Comparison of ENCODE assay signal across 8 mouse cellular contexts in the genomic region with DNA sequence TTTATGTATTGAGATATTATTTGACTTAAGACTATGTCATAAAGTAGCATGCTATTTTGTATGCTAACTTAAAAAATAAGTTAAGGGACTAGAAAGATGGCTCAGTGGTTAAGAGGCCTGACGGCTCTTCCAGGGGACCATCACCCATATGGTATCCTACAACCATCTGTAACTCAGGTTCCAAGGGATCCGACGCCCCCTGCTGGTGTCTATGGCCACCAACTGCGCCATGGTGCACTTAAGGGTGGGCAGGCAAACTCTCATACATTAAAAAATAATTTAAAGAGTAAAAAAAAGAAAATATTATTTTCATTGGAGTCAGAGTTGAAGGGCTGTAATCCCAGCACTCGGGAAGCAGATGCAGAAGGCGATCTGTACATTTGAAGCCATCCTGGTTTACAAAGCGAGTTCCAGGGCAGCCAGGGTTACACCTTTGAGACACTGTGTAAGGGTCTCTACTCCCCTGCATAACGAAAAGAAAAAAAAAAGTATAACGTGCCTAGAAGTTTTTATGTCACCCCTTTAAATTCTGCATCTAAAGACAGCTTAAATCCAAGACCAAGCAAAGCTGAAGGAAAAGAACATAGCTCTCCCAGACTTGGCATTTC. TPM values are rescaled to one million over a fixed set of nuclear protein-coding genes. Genes with fewer than 3 reads are reported as not detected.
DNase-seq lines count a peak whose midpoint lies in the region; ATAC-seq lines count a peak whose summit lies in the region.

No protein-coding gene starts in this region.

- WGBS in midbrain, embryonic 11.5 days: 12% methylated on average over 9 of the region's 9 CpGs

- peak overlapping the region; percentile 67 for H3K4me3 ChIP-seq in midbrain, embryonic 11.5 days (ENCODE audit: low read depth, low read length)

- DNase-seq in cerebellum, adult 9-10 months: peak; percentile 64
- DNase-seq in 3T3-L1 (ENCODE audit: low read depth, low spot score): peak; percentile 50
- peak; percentile 54 for DNase-seq in embryo, embryonic 10 days (ENCODE audit: low spot score)
- peak; percentile 52 for DNase-seq in induced T-regulatory cell, adult 2 months (ENCODE audit: low read depth)
- DNase-seq in midbrain, embryonic 11.5 days (ENCODE audit: low spot score, missing footprints): no peak
- DNase-seq in right cerebral cortex, postnatal 25 days: no peak
- no peak for DNase-seq in layer of hippocampus, adult 9-11 months

- no peaks in the 10 kb centered on the region for H3K36me3 ChIP-seq in midbrain, embryonic 11.5 days (ENCODE audit: control insufficient read depth, insufficient read depth, low read length)

- H3K27ac ChIP-seq in midbrain, embryonic 11.5 days (ENCODE audit: low read depth, low read length): no peak overlapping the region

- H3K9ac ChIP-seq in midbrain, embryonic 11.5 days (ENCODE audit: low read length): no peak overlapping the region

- H3K9me3 ChIP-seq in midbrain, embryonic 11.5 days (ENCODE audit: control insufficient read depth, low read length): no peaks in the 10 kb centered on the region

- no peaks in the 10 kb centered on the region for H3K27me3 ChIP-seq in midbrain, embryonic 11.5 days (ENCODE audit: control insufficient read depth, insufficient read depth, low read length)

- no peak for ATAC-seq in cerebellum, adult (ENCODE audit: insufficient number of reproducible peaks, low FRiP score, low TSS enrichment)
- peak; percentile 56 for ATAC-seq in midbrain, embryonic 11.5 days (ENCODE audit: low FRiP score)

- peak overlapping the region; percentile 80 for H3K4me2 ChIP-seq in midbrain, embryonic 11.5 days

- peaks cover 6% of the 10 kb centered on the region for H3K4me1 ChIP-seq in midbrain, embryonic 11.5 days (ENCODE audit: control insufficient read depth, insufficient read depth, low read length)

RNA-seq across cellular contexts. Expression of gene Mocs1, which starts 0.4 kb away (rescaled TPM):
- 4.5 and 5.0 TPM in 2 replicates for polyA plus RNA-seq in midbrain, embryonic 11.5 days (2014; fragmentation: Nextera tagmentation; extraction: Ambion mirVana)

Comparison
In these comparisons a context has a peak if more than half of its experiments do, and no peak if none do; other contexts are left out.
1. DNase-seq: peak in cerebellum, adult 9-10 months (single experiment), 3T3-L1 (single experiment), embryo, embryonic 10 days (single experiment) and induced T-regulatory cell, adult 2 months (single experiment); none in midbrain, embryonic 11.5 days (single experiment), right cerebral cortex, postnatal 25 days (single experiment) and layer of hippocampus, adult 9-11 months (single experiment).